Mouse (Mus musculus) cortical plate, adult 2 months (tissue): ENCODE data around the gene Tmem165. TPM values are rescaled to one million over a fixed set of nuclear protein-coding genes. Genes with fewer than 3 reads are reported as not detected.

Experiments used
- H3K27ac ChIP-seq: fragments of 200-500 bp; 2 replicates; pipeline ENCODE4 v1.5.1; 2012; ENCODE audit warnings: low read length, control low read depth, inconsistent platforms; ENCODE audit not compliant: insufficient read depth
- H3K4me1 ChIP-seq: fragments of 200-500 bp; 2 replicates; pipeline ENCODE4 v1.6.1; 2011; ENCODE audit warnings: low read length; ENCODE audit not compliant: control insufficient read depth, insufficient read depth
- H3K4me3 ChIP-seq: fragments of 200-500 bp; 2 replicates; pipeline ENCODE4 v1.5.1; 2011; ENCODE audit warnings: mild to moderate bottlenecking, low read length, control low read depth; ENCODE audit not compliant: insufficient read depth
- CTCF ChIP-seq: fragments of 200-500 bp; IDR thresholded peaks from 2 replicates; pipeline ENCODE4 v1.5.1; 2011; ENCODE audit warnings: mild to moderate bottlenecking, control low read depth, low read length; ENCODE audit not compliant: insufficient read depth; ENCODE audit errors: extremely low read depth
- POLR2A ChIP-seq: fragments of 200-500 bp; IDR thresholded peaks from 2 replicates; pipeline ENCODE4 v1.6.1; 2011; ENCODE audit warnings: mild to moderate bottlenecking, low read length, control low read depth; ENCODE audit not compliant: insufficient read depth; ENCODE audit errors: extremely low read depth
- polyA plus RNA-seq: library from polyadenylated mRNA; depleted of rRNA; stranded (reverse); fragments of >200 nt; gene quantifications from 2 replicates; pipeline ENCODE4 v1.2.3, GENCODE M21; 2012; rRNA removed

The Tmem165 gene
- polyA plus RNA-seq = 38.1 and 40.0 TPM in 2 replicates

GRCm38 (mm10) chr5:76183750-76184261, at the start of gene Tmem165:
Tmem165 (plus strand) TSS chr5:76183880.
- peak within 1 kb of the TSS; percentile 34; the same call in 1 of the 2 replicates for H3K27ac ChIP-seq
- TF ChIP-seq CTCF = no peak
- TF ChIP-seq POLR2A = peak; percentile 90
- H3K4me1 ChIP-seq = peaks cover 2% of the 10 kb centered on the region; the same call in 1 of the 2 replicates
- peak within 1 kb of the TSS; percentile 49 for H3K4me3 ChIP-seq

GRCm38 (mm10) chr5:76135644-76136043, 48.0 kb upstream of the Tmem165 start:
- no peak overlapping the region for H3K27ac ChIP-seq
- no peak overlapping the region for H3K4me3 ChIP-seq
- no peak for TF ChIP-seq CTCF
- TF ChIP-seq POLR2A = no peak
- no peaks in the 10 kb centered on the region; the same call in 1 of the 2 replicates for H3K4me1 ChIP-seq

- TF ChIP-seq CTCF = no peak
- no peak for TF ChIP-seq POLR2A
- no peaks in the 10 kb centered on the region; the same call in 1 of the 2 replicates for H3K4me1 ChIP-seq
These were observed 47.4 kb upstream of the Tmem165 start for GRCm38 (mm10) chr5:76136271-76136670.

GRCm38 (mm10) chr5:76137586-76137985, 46.1 kb upstream of the Tmem165 start:
- TF ChIP-seq CTCF (no peak), POLR2A (no peak)
- Histone ChIP-seq H3K4me1 (no peaks in the 10 kb centered on the region; the same call in 1 of the 2 replicates), H3K27ac (no peak overlapping the region), H3K4me3 (no peak overlapping the region)

More at GRCm38 (mm10) chr5:76136271-76136670, 47.4 kb upstream of the Tmem165 start:
- H3K4me3 ChIP-seq = no peak overlapping the region
- no peak overlapping the region for H3K27ac ChIP-seq

GRCm38 (mm10) chr5:76138071-76138470, 45.6 kb upstream of the Tmem165 start:
- Histone ChIP-seq H3K27ac (no peak overlapping the region), H3K4me3 (no peak overlapping the region), H3K4me1 (no peaks in the 10 kb centered on the region; the same call in 1 of the 2 replicates)
- TF ChIP-seq POLR2A (no peak), CTCF (no peak)

- TF ChIP-seq CTCF = no peak
- H3K4me3 ChIP-seq = no peak overlapping the region
- H3K4me1 ChIP-seq = no peaks in the 10 kb centered on the region; the same call in 1 of the 2 replicates
- H3K27ac ChIP-seq = no peak overlapping the region
These were observed 45.2 kb upstream of the Tmem165 start for GRCm38 (mm10) chr5:76138512-76138911.

GRCm38 (mm10) chr5:76139171-76139671, 44.5 kb upstream of the Tmem165 start:
- Histone ChIP-seq H3K27ac (no peak overlapping the region), H3K4me3 (no peak overlapping the region; the same call in 1 of the 2 replicates), H3K4me1 (no peaks in the 10 kb centered on the region; the same call in 1 of the 2 replicates)
- TF ChIP-seq POLR2A (no peak), CTCF (no peak)

GRCm38 (mm10) chr5:76139808-76140729, 43.6 kb upstream of the Tmem165 start, which contains the start of gene Srd5a3:
Srd5a3 (plus strand) TSS chr5:76140271.
- peak; percentile 59 for TF ChIP-seq POLR2A
- TF ChIP-seq CTCF = peak; percentile 29; the same call in 1 of the 2 replicates
- Histone ChIP-seq H3K4me3 (peak within 1 kb of the TSS; percentile 74), H3K27ac (peak within 1 kb of the TSS; percentile 95), H3K4me1 (no peaks in the 10 kb centered on the region; the same call in 1 of the 2 replicates)

GRCm38 (mm10) chr5:76140730-76141066, 43.0 kb upstream of the Tmem165 start:
- Histone ChIP-seq H3K4me1 (no peaks in the 10 kb centered on the region; the same call in 1 of the 2 replicates), H3K27ac (no peak overlapping the region), H3K4me3 (peak overlapping the region; percentile 74)
- TF ChIP-seq CTCF = no peak
- no peak for TF ChIP-seq POLR2A
